Mouse (Mus musculus) B cell, adult 62 days (primary cell): ENCODE results near the gene Abhd2. TPM values are rescaled to one million over a fixed set of nuclear protein-coding genes. Genes with fewer than 3 reads are reported as not detected.

Experiments used
- total RNA-seq: library from RNA; stranded (reverse); gene quantifications from 4 replicates; pipeline ENCODE4 v1.2.4, GENCODE M21; 2023

Gene Abhd2
- 71.7 to 77.7 TPM (median 73.7 TPM) in 4 replicates for total RNA-seq

DNA sequence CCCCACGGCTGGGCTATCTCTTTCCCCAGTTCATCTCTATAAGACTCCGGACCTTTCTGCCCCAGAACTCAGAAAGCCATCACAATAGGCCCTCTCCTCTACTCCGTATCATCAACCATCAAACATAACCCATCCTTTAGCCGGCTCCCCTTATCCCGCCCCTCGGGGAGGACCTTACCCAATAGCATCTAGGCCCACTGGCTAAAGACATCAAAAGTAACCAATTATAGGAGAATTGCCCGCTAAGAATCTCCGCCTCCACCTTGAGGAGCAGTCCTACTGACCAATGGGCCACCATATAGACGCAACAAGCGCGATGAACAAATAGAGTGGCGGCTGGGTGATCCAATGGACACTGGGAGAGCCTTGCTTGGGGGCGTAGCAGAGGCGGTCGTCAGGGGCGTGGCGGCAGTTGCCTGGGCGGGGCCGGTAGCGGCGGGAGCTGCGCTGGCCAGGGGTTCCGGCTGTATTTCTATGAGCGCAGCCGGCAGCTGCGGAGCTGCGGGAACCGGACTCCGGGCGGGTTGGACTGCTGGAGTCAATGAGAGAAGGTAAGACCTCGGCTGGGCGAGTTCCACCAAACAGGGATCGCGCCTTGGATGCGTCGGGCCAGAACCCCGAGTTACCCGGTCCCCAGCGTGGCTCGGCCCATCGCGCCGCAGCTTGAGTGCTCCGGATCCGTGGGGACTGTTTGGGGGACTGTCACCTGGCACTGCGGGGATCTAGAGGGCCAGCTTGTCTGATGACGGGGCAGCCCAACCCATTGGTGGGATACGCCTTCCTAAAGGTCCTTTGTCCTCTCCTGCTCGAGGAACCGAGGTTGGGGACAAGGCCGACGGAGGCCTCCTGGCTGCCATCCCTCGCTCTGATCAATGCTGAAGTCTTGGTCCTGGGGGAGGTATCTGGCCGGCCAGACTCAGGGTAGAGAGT lies at the start of gene Abhd2:
TSS of gene Abhd2 (plus strand) at position 411 of the 930 bp plus-strand sequence.

DNA sequence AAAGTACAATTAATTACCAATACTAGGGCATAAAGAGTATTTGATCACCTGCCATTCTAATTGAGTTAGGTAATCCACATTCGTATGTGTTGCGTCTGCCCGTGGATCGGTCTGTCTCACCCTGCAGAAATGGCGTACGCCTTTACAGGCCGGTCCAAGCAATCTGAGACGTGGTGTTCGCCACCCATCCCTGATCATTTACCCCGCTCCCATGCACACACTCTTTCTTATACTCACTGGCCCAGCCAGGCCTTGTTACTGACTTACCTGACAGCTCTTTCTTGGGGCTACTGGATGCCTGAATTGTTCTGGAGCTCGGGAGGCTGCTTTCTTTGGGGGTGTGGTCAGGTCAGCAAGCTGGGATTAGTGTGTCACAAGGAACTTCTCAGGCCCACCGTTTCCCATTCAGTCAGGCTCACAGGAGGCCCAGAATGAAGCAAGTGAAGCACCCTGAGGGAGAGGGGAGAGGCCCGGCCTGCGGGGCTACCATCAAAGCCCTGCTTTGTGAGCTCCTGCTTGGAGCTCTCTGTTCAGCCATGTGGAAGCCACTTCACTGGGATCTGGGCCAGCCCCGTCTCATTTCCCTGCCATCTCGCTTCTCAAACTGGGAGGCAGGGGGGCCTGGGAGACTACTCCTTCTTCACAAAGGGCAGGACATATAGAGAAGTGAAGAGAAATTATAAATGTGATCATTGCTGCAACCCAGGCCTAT lies 113.6 kb downstream of the Abhd2 start, which contains the start of gene Rlbp1:
TSS of gene Rlbp1 (minus strand) at position 627 of the 712 bp plus-strand sequence.

DNA sequence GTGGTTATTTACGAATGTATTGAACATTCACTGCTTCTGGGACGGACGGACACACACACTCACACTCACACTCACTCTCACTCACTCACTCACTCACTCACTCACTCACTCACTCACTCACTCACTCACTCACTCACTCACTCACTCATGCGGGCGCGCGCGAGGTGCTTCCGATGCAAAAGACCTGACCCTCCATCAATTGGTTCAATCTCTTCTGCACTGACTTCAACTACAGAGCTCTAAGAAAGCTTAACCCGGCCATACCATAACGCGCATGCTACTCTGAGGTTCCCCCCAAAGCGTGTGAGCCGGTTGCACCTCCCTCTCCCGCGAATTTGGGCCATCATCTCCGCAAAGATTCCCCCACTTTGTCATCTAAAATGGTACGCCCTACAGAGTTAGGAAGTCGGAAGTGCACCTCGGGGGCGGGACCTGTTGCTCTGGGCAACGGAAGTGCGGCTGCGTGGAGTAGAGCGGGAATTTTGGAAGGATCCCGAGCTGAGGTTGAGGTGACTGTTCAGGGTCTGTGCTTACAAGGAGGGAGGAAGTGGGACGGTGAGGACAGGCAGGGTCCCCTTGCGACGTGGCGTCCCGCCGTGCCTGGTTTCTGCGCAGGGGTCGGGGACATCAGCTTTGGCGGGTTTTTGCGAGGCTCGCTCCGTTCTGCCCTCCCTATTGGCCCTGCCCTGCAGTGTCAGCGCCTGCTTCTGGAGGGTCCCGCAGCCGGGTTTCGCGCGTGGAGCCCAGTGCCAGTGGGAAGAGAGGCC lies 119.1 kb downstream of the Abhd2 start, which contains the start of gene Fanci:
TSS of gene Fanci (plus strand) at position 47 of the 767 bp plus-strand sequence.

Other genes with a start within 250 kb of the Abhd2 start
- not detected in 4 replicates for gene Acan, start 219.7 kb upstream of the Abhd2 start, total RNA-seq
- 0.72 to 1.8 TPM in 2 of 4 replicates, not detected in the others for gene Hapln3, start 142.2 kb upstream of the Abhd2 start, total RNA-seq
- 19.0 to 27.3 TPM (median 22.8 TPM) in 4 replicates for gene Mfge8, start 124.1 kb upstream of the Abhd2 start, total RNA-seq
- not detected in 4 replicates for gene Rlbp1, start 113.8 kb downstream of the Abhd2 start, total RNA-seq
- 2.6 to 6.2 TPM (median 3.0 TPM) in 4 replicates for gene Fanci, start 118.7 kb downstream of the Abhd2 start, total RNA-seq
- 161 to 172 TPM (median 167 TPM) in 4 replicates for gene Polg, start 193.2 kb downstream of the Abhd2 start, total RNA-seq